Mouse (Mus musculus) forebrain, embryonic 10.5 days (tissue): ENCODE measurements at regions not wholly inside any gene's neighbourhood (a gene's known extent, or its start where the extent isn't known, plus 50 kb on each side); places are given as distances from the start of the nearest gene placed in this dataset.

ENCODE experiments used
- DNase-seq: peaks from one replicate; pipeline ENCODE4 v3.0.0-alpha.2; 2017; ENCODE audit warnings: low spot score; ENCODE audit errors: extremely low spot score
- H3K27ac ChIP-seq: fragments of 300-500 bp; sonication (generic); 2 replicates; pipeline ENCODE4 v1.5.1; 2016; ENCODE audit warnings: mild to moderate bottlenecking
- H3K27me3 ChIP-seq: fragments of 300-500 bp; sonication (generic); 2 replicates; pipeline ENCODE4 v1.6.1; 2016; ENCODE audit warnings: mild to moderate bottlenecking; ENCODE audit not compliant: poor library complexity, severe bottlenecking
- H3K36me3 ChIP-seq: fragments of 300-500 bp; sonication (generic); replicated peaks from 2 replicates; pipeline ENCODE4 v1.6.1; 2016; ENCODE audit warnings: mild to moderate bottlenecking, moderate library complexity
- H3K4me1 ChIP-seq: fragments of 300-500 bp; sonication (generic); 2 replicates; pipeline ENCODE4 v1.6.1; 2016
- H3K4me3 ChIP-seq: fragments of 300-500 bp; sonication (generic); 2 replicates; pipeline ENCODE4 v1.5.1; 2016; ENCODE audit warnings: mild to moderate bottlenecking, moderate library complexity
- H3K9me3 ChIP-seq: fragments of 300-500 bp; sonication (generic); 2 replicates; pipeline ENCODE4 v1.6.1; 2016; ENCODE audit warnings: mild to moderate bottlenecking, moderate library complexity
- WGBS: fragments of 180-500 bp; shearing (Covaris S2); methylation state at CpG from one replicate; pipeline ENCODE4 v1.1.7; 2016; 5-methylcytosine and 5-hydroxymethylcytosine counted together

DNA sequence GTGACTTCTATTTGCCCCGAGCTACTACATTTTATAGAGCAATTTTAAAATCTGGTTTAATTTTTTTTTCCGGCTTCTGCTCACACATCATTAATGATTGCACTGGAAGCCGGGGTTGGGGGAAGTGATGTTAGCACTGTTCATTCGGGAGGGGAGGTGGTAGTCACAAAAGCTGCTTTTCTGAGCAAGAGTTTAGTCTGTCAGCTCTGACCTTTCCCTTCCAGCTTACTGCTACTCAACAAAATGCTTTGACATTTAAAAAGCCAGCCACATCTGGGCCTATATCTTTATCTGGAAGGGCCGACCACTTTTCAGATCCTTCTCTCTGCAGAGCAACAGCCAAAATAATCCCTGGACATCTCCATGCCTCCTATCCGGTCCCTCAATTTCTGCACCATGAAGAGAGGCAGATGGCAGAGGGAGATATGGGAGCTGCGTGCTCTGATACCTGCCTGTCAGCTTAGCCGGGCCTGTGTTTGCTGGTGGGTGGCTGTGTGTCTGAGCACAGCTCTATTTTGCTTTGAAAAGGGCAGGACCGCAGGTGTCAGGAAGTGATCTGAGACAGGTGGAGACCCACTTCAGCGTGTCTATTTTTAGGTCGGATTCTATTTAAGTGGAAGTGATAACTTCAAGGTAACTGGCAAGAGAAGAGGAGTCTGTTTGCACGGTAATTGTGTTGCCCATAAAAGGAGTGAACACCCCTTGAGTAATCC is 63.1 kb downstream of the Kcnf1 start:
- WGBS, result 84% methylated on average over 12 of the region's 12 CpGs
- Histone ChIP-seq H3K4me1 (no peaks in the 10 kb centered on the region), H3K27ac (no peak overlapping the region), H3K4me3 (no peak overlapping the region), H3K27me3 (no peaks in the 10 kb centered on the region), H3K9me3 (no peaks in the 10 kb centered on the region), H3K36me3 (no peaks in the 10 kb centered on the region)
- no peak for DNase-seq

DNA sequence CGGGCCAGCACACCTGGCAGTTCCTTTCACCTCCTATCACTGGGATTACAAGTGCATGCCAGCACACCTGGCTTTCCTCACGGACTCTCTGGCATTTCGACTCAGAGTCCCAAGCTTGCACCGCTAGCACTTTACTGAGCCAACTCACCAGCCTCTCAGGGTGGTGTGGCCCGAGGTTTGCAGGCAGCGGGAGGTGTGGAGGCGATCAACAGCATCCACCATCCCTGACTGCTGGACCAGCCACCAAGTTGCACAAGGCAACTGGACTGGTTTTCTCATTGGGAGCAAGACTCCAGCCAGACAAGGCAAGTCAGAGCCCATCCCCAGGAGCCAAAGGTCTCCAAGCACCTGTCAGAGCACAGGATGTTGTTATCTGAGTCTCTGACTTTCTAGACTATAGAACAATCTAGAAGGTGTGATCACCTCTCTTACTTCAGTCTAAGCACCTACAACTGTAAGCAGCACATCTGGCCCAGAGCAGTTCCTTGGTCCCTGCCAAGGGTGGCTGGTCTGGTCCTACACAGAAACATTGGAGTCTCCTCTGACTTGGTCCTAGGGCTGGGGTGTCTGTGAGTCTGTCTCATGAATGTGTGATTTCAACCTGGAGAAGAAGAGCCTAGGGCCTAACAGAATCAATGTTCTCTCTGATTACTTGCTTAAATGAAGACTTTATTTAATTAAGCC is 63.8 kb downstream of the Kcnf1 start:
- 89% methylated on average over 7 of the region's 7 CpGs for WGBS
- DNase-seq, result no peak
- H3K4me1 ChIP-seq, result no peaks in the 10 kb centered on the region
- H3K9me3 ChIP-seq, result no peaks in the 10 kb centered on the region
- no peaks in the 10 kb centered on the region for H3K27me3 ChIP-seq
- H3K36me3 ChIP-seq, result no peaks in the 10 kb centered on the region
- no peak overlapping the region for H3K4me3 ChIP-seq
- H3K27ac ChIP-seq, result no peak overlapping the region

DNA sequence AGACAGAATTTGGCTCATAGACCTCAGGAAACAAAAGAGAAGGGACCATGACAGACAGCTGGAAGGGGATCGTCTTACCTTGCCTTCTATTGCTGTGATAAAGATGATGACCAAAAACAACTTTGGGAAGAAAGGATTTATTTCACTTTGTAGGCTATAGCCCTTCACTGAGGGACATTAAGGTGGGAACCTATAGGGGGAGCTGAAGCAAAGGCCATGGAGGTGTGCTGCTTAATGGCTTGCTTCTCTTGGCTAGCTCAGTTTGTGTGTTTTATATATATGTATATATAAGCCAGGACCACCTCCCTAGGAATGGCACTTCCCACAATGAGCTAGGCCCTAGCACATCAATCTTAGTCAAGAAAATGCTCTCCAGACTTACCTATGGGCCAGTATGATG is 70.5 kb downstream of the Kcnf1 start:
- H3K4me3 ChIP-seq, result no peak overlapping the region
- 85% methylated on average over 1 of the region's 1 CpGs for WGBS
- H3K27me3 ChIP-seq, result no peaks in the 10 kb centered on the region
- no peak for DNase-seq
- H3K9me3 ChIP-seq, result no peaks in the 10 kb centered on the region
- no peaks in the 10 kb centered on the region for H3K36me3 ChIP-seq
- H3K27ac ChIP-seq, result no peak overlapping the region
- H3K4me1 ChIP-seq, result no peaks in the 10 kb centered on the region

DNA sequence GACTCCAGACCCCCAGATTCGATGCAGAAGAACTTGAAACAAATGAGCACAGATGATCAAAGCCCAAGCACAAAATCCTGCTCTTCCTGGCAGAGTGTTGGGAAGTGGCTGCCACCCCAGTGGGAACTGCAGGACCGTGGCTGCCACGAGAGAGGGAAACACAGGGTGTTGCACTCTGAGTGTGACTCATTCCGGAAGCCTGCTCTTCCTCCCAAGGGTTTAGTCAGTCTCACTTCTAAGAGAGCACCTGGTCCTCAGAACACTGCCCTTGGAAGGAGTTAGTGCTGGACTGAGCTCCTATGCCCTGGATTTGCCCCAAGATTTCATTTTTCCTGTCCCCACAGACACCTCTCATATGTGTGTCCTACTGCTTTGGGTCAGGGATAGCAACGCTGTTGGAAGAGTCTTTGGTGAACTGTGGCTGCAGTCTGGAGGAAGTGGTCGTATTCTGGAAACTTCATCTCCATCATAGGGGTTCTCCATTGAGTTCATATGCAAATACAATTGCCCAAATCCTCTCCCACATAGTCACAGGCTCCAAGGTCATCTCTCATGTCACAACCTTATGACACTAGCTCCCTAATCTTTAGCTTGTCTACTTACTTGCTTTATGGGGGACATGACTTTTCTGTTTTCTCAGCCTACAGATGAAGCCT is 71.5 kb downstream of the Kcnf1 start:
- WGBS, result 88% methylated on average over 6 of the region's 6 CpGs
- Histone ChIP-seq H3K27ac (no peak overlapping the region), H3K4me1 (no peaks in the 10 kb centered on the region), H3K27me3 (no peaks in the 10 kb centered on the region), H3K36me3 (no peaks in the 10 kb centered on the region), H3K4me3 (no peak overlapping the region), H3K9me3 (no peaks in the 10 kb centered on the region)
- no peak for DNase-seq

DNA sequence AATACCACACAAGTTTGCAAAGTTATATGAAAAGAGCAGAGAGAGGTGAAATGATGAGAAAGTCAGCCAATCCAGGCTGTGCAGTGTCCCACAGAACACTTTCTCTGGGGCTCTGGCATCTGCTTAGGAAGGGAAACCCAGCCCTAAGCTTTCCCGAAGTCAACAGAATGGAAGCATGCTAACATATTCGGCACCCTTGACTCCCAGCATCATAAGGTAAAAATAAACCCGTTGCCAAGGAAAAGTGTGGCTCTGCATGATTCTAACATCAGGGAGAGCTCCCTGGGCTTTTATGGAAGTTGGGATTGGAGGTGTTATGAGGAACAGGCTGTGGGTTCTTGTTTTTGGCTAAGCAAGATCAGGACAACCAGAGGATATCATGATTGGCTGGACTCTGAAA is 74.8 kb downstream of the Kcnf1 start:
- no peaks in the 10 kb centered on the region for H3K27me3 ChIP-seq
- no peaks in the 10 kb centered on the region for H3K36me3 ChIP-seq
- peaks cover 8% of the 10 kb centered on the region; the same call in 1 of the 2 replicates for H3K4me1 ChIP-seq
- H3K4me3 ChIP-seq, result no peak overlapping the region
- no peak for DNase-seq
- WGBS, result 90% methylated on average over 3 of the region's 3 CpGs
- no peak overlapping the region for H3K27ac ChIP-seq
- H3K9me3 ChIP-seq, result no peaks in the 10 kb centered on the region

DNA sequence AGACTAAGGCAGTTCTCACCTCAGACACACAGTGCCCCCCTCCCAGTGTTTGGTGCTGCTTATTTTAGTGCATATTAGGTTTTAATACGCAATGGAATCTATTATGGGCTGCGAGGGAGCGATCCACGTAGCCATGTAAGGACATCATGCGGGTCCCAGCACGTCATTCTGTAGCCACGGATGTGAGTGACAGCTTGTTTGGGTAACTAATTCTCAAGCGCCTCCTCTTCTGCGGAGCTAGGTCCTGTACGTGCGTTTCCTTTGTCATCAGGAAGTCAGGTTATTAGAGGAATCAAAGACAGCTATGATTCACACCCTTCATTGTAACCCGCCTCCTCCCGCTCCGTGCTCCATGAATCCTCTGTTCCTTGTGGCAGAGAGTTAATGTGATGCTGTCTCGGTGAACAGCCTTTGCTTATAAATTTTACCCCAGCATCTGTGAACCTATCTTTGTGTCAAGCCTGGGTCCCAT is 78.9 kb downstream of the Kcnf1 start:
- Histone ChIP-seq H3K27me3 (no peaks in the 10 kb centered on the region), H3K27ac (peak overlapping the region; percentile 21; the same call in 1 of the 2 replicates), H3K4me3 (no peak overlapping the region), H3K4me1 (peaks cover 26% of the 10 kb centered on the region), H3K36me3 (no peaks in the 10 kb centered on the region), H3K9me3 (no peaks in the 10 kb centered on the region)
- 75% methylated on average over 15 of the region's 15 CpGs for WGBS
- DNase-seq, result no peak

DNA sequence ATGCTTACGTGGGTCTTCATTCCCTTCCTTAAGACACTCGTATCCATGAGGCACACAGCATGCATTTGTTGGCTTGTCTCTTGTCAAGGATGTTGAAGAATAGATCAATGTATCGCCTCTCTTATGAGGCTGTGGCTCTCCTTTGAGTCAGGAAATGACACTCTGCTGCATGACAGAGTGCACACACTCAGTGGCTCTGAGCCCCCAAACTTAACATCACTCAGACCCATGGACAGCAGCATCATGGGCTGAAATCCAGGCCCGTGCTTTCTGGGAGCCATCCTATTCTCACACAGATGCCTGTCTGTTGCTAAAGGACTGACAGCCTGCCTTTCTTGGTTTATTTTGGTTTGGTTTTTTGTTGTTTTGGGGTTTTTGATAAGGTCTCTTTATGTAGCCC is 81.9 kb downstream of the Kcnf1 start:
- Histone ChIP-seq H3K4me3 (no peak overlapping the region), H3K27ac (no peak overlapping the region), H3K27me3 (no peaks in the 10 kb centered on the region), H3K4me1 (peaks cover 38% of the 10 kb centered on the region), H3K36me3 (no peaks in the 10 kb centered on the region), H3K9me3 (no peaks in the 10 kb centered on the region)
- WGBS, result 91% methylated on average over 4 of the region's 4 CpGs
- DNase-seq, result no peak

DNA sequence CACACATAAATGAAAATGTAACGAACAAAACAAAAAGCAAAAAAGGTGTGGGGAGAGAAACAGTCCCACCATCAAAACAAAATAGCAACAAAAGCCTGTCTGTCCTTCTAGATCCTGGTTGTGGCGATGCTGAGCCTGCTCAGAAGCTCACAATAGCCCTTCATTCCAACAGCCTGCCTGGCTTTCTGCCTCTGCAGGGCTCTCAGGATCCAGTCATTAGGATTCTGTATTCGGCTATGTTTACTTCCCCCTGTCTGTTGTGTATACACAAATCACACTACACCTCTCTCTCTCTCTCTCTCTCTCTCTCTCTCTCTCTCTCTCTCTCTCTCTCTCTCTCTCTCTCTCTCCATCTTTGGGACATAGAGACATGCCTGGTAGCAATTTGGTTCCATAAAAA is 82.2 kb upstream of the 2410004P03Rik start:
- H3K36me3 ChIP-seq, result no peaks in the 10 kb centered on the region
- H3K4me3 ChIP-seq, result no peak overlapping the region
- H3K27ac ChIP-seq, result no peak overlapping the region
- no peaks in the 10 kb centered on the region for H3K27me3 ChIP-seq
- 61% methylated on average over 3 of the region's 3 CpGs for WGBS
- no peak for DNase-seq
- peaks cover 38% of the 10 kb centered on the region for H3K4me1 ChIP-seq
- H3K9me3 ChIP-seq, result no peaks in the 10 kb centered on the region

DNA sequence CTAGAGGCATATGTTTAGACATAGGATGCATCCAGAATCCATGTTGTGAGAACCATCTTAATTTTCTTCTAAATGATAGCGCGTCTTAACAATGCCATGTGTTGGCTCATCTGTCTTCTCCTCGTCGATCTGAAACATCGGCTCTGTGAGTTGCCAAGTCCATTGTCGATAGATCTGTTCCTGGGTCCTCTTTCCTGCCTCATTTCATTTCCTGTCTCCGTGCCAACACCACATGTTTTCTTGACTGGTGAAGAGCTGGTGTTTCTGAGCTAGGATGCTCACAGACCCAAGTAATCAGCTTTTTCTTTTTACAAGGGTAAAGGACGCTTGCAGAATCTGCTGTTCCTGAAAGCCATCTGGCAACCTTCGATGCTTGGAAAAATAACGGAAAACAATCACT is 79.5 kb upstream of the 2410004P03Rik start:
- H3K4me3 ChIP-seq, result no peak overlapping the region
- 90% methylated on average over 10 of the region's 10 CpGs for WGBS

DNA sequence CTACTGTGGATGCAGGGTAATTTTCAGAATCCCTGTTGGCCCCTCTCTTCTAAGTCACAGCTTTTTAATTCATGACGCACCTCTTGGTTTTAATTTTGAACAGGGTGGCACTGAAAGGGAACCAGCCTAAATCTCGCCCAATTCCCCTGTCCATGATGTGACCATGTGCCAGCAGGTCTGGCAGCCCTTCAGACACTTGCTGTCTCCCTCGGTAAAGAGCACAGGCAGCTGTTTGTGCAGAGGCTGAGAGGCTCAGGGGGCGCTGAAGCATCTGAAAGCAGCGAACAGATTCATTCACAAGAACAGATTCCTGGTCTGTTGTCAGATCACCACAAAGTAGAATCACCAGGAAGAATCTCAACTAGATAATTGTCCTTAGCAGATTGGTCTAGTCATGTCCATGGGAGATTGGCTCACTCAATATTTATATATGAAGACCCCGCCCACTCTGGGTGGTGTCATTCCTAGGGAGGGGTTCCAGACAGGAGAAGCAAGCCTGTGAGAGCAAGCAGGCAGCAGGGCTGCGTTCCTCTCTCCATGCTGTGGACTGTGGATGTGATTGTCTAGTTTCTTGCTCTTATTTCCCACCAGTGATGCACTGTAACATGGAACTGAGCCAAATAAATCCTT is 78.3 kb upstream of the 2410004P03Rik start:
- Histone ChIP-seq H3K36me3 (no peaks in the 10 kb centered on the region), H3K9me3 (no peaks in the 10 kb centered on the region), H3K27me3 (no peaks in the 10 kb centered on the region), H3K4me3 (no peak overlapping the region), H3K27ac (no peak overlapping the region), H3K4me1 (peaks cover 39% of the 10 kb centered on the region)
- no peak for DNase-seq
- WGBS, result 61% methylated on average over 7 of the region's 7 CpGs

More for the DNA sequence above, 79.5 kb upstream of the 2410004P03Rik start:
- Histone ChIP-seq H3K27me3 (no peaks in the 10 kb centered on the region), H3K9me3 (no peaks in the 10 kb centered on the region), H3K36me3 (no peaks in the 10 kb centered on the region), H3K4me1 (peaks cover 39% of the 10 kb centered on the region), H3K27ac (no peak overlapping the region)
- no peak for DNase-seq

DNA sequence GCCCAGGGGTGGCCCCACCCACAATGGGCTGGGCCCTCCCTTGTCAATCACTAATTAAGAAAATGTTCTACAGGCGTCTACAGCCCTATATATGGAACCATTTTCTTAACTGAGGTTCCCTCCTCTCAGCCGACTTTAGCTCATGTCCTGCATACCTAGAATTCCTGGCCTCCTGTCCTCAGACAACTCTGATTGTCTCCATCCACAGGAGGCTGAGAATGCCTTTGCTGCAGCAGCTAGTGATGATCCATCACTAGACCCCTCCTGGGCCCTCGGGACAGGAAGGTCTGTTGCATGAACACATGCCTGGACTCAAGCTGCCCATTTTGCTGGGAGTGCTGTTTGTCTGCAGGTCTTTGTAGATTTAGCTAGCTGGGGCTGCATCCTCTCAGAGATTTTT is 75.9 kb upstream of the 2410004P03Rik start:
- Histone ChIP-seq H3K9me3 (no peaks in the 10 kb centered on the region), H3K27me3 (no peaks in the 10 kb centered on the region), H3K4me1 (peaks cover 20% of the 10 kb centered on the region), H3K36me3 (no peaks in the 10 kb centered on the region), H3K27ac (0 out of 2 replicates have a peak overlapping the region, but pooled peaks have one; percentile 44), H3K4me3 (no peak overlapping the region)
- DNase-seq, result no peak
- 37% methylated on average over 3 of the region's 3 CpGs for WGBS

DNA sequence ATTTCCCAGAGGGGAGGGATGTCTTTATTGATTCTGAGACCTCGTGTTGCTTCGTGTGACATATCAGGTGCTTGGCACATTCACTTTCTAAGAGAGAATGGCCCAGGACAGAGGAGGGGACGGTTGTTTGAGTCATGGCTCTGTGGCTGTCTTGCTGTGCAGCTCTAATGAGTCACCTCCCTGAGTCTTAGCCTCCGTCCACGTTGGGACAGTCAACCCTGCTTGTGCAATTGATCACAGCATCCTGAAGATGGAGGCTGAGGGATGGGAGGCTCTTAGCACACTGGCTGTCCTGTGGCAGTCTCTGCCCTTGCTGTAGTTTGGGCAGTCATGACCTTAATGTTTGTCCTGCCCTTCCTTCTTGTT is 73.7 kb upstream of the 2410004P03Rik start:
- Histone ChIP-seq H3K4me3 (no peak overlapping the region), H3K36me3 (no peaks in the 10 kb centered on the region)

More for the DNA sequence above, 73.7 kb upstream of the 2410004P03Rik start:
- H3K9me3 ChIP-seq, result no peaks in the 10 kb centered on the region
- no peak for DNase-seq
- H3K27ac ChIP-seq, result no peak overlapping the region
- H3K27me3 ChIP-seq, result no peaks in the 10 kb centered on the region
- H3K4me1 ChIP-seq, result peaks cover 15% of the 10 kb centered on the region
- 76% methylated on average over 5 of the region's 5 CpGs for WGBS
